Mouse (Mus musculus): ENCODE data around the gene Fancc.

DNA sequence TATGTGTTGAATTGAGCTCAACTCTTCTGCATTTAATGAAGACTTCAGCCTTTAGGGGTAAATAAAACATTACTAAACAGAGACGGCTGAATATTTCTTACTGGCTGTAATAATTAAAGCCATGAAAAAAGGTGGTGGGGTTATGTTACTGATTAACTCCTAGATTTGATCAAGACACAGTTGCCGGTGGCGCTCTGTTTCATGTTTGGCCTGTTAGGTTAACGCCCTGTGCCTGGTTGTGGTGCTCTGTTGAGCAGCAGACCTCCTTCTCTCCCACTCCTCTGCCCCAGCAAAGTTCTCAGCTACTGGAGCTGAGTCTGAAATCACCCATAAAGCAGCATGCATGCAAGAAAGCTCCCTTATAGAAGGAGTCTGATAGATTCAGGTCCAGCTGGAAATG, 228.7 kb downstream of the Fancc start:
- no peak for TF ChIP-seq CTCF (IDR thresholded peaks at IDR 0.05; ENCODE audit: low read depth)
- TF ChIP-seq EP300 (IDR thresholded peaks at IDR 0.05; ENCODE audit: low read depth): no peak
